ENCODE assay signal across 32 mouse cellular contexts in genomic region chr12:86988227-86988626, GRCm38 (mm10). TPM values are rescaled to one million over a fixed set of nuclear protein-coding genes. Genes with fewer than 3 reads are reported as not detected.
"Had no signal": no experiment of that assay in that cellular context is flagged by ENCODE, and none has a peak within 500 bp of the region (broad histone marks: within the 10 kb centered on the region; RNA-seq: fewer than 3 reads in every experiment).

No protein-coding gene starts in this region.

- DNase-seq: gastrocnemius, postnatal 14 days; gastrocnemius, postnatal 36 days; heart, adult 18-20 months; heart, postnatal 10 days; heart, postnatal 36 days; kidney, adult 11 months; kidney, adult 2 months; kidney, adult 9 months; kidney, postnatal 14 days; kidney, postnatal 36 days; layer of hippocampus, adult 9-11 months; layer of hippocampus, postnatal 36 days; left cerebral cortex, postnatal 4 days had no signal

- H3K27ac ChIP-seq: heart, embryonic 10.5 days; hindbrain, embryonic 13.5 days; hindbrain, postnatal 0 days; kidney, embryonic 15.5 days; kidney, postnatal 0 days; limb, embryonic 13.5 days; limb, embryonic 15.5 days; liver, embryonic 12.5 days had no signal

- H3K9ac ChIP-seq: heart, embryonic 12.5 days; hindbrain, embryonic 13.5 days; kidney, embryonic 15.5 days; limb, embryonic 13.5 days; limb, embryonic 15.5 days; liver, embryonic 12.5 days had no signal

- H3K36me3 ChIP-seq: heart, embryonic 10.5 days; heart, embryonic 12.5 days; hindbrain, embryonic 13.5 days; kidney, embryonic 15.5 days; limb, embryonic 13.5 days; limb, embryonic 15.5 days; liver, embryonic 12.5 days had no signal

- H3K4me3 ChIP-seq: heart, embryonic 10.5 days; heart, embryonic 12.5 days; hindbrain, embryonic 13.5 days; kidney, embryonic 15.5 days; limb, embryonic 13.5 days; limb, embryonic 15.5 days; liver, embryonic 12.5 days had no signal

- ATAC-seq: hindbrain, postnatal 0 days; intestine, embryonic 16.5 days; liver, embryonic 12.5 days had no signal

- H3K4me2 ChIP-seq: heart, embryonic 12.5 days; kidney, embryonic 15.5 days; limb, embryonic 13.5 days; limb, embryonic 15.5 days; liver, embryonic 12.5 days had no signal

- H3K9me3 ChIP-seq: heart, embryonic 10.5 days; heart, embryonic 12.5 days; hindbrain, embryonic 13.5 days; kidney, embryonic 15.5 days; limb, embryonic 13.5 days; limb, embryonic 15.5 days; liver, embryonic 12.5 days had no signal

RNA-seq across cellular contexts. Expression of gene Zdhhc22, which starts 2.0 kb away (rescaled TPM):
- total RNA-seq: gastrocnemius, adult 18-20 months; gastrocnemius, adult 8-10 months; gastrocnemius, postnatal 14 days; gastrocnemius, postnatal 36 days; heart, adult 18-20 months; heart, adult 8-10 months; heart, postnatal 10 days; heart, postnatal 36 days; hematopoietic stem cell, adult 5-6 weeks; liver, adult 2 months had no signal
- polyA plus RNA-seq: gonadal fat pad, adult 2 months; heart, embryonic 10.5 days; heart, embryonic 12.5 days; large intestine, adult 2 months; limb, embryonic 13.5 days; limb, embryonic 15.5 days; liver, adult 2 months; liver, embryonic 12.5 days had no signal

RNA-seq across cellular contexts. Expression of gene Tmem63c, which starts 32.9 kb away (rescaled TPM):
- total RNA-seq: gastrocnemius, adult 18-20 months; gastrocnemius, postnatal 36 days; hematopoietic stem cell, adult 5-6 weeks; liver, adult 2 months had no signal
- polyA plus RNA-seq: heart, embryonic 12.5 days; heart, embryonic 16.5 days; limb, embryonic 11.5 days; limb, embryonic 15.5 days; liver, adult 2 months; liver, embryonic 12.5 days had no signal
